30 mouse cellular contexts compared by ENCODE assay signal in genomic region chr2:26993936-26994335, GRCm38 (mm10). TPM values are rescaled to one million over a fixed set of nuclear protein-coding genes. Genes with fewer than 3 reads are reported as not detected.
"Had no signal": no experiment of that assay in that cellular context is flagged by ENCODE, and none has a peak within 500 bp of the region (broad histone marks: within the 10 kb centered on the region; RNA-seq: fewer than 3 reads in every experiment).

No protein-coding gene starts in this region.

- DNase-seq: gastrocnemius, adult 2 months; gastrocnemius, postnatal 10 days; gastrocnemius, postnatal 25 days; heart, adult 18-20 months; heart, postnatal 10 days; heart, postnatal 4 days; kidney, adult 11 months; kidney, adult 2 months; kidney, adult 9 months; kidney, postnatal 10 days; kidney, postnatal 25 days; kidney, postnatal 4 days; left cerebral cortex, postnatal 4 days; liver, embryonic 13.5 days had no signal

- H3K9ac ChIP-seq: heart, embryonic 12.5 days; hindbrain, embryonic 12.5 days; hindbrain, embryonic 14.5 days; limb, embryonic 13.5 days; limb, embryonic 15.5 days; liver, embryonic 13.5 days had no signal

- H3K4me1 ChIP-seq: heart, embryonic 10.5 days; heart, embryonic 12.5 days; hindbrain, embryonic 10.5 days; hindbrain, embryonic 12.5 days; limb, embryonic 13.5 days; limb, embryonic 15.5 days had no signal

- H3K27ac ChIP-seq: gastrocnemius, adult 2 months; heart, embryonic 10.5 days; hindbrain, embryonic 10.5 days; hindbrain, embryonic 12.5 days; hindbrain, embryonic 14.5 days; hindbrain, postnatal 0 days; layer of hippocampus, adult 2 months; limb, embryonic 13.5 days; limb, embryonic 15.5 days; liver, embryonic 13.5 days had no signal

- H3K36me3 ChIP-seq: heart, embryonic 10.5 days; heart, embryonic 12.5 days; hindbrain, embryonic 10.5 days; hindbrain, embryonic 12.5 days; limb, embryonic 13.5 days; limb, embryonic 15.5 days; liver, embryonic 13.5 days had no signal

- H3K9me3 ChIP-seq: heart, embryonic 10.5 days; heart, embryonic 12.5 days; hindbrain, embryonic 10.5 days; hindbrain, embryonic 12.5 days; limb, embryonic 13.5 days; limb, embryonic 15.5 days; liver, embryonic 13.5 days had no signal

- H3K4me3 ChIP-seq: gastrocnemius, adult 2 months; heart, embryonic 10.5 days; heart, embryonic 12.5 days; hindbrain, embryonic 10.5 days; hindbrain, embryonic 12.5 days; layer of hippocampus, adult 2 months; limb, embryonic 13.5 days; limb, embryonic 15.5 days; liver, embryonic 13.5 days had no signal

- ATAC-seq: hindbrain, postnatal 0 days; intestine, embryonic 16.5 days had no signal

- H3K4me2 ChIP-seq: heart, embryonic 12.5 days; hindbrain, embryonic 12.5 days; hindbrain, embryonic 14.5 days; limb, embryonic 13.5 days; limb, embryonic 15.5 days; liver, embryonic 13.5 days had no signal

- H3K27me3 ChIP-seq: heart, embryonic 12.5 days; hindbrain, embryonic 12.5 days; limb, embryonic 13.5 days; limb, embryonic 15.5 days; liver, embryonic 13.5 days had no signal

RNA-seq across cellular contexts. Expression of gene Adamts13, which starts 20.7 kb away (rescaled TPM):
- total RNA-seq: gastrocnemius, adult 2 months; gastrocnemius, postnatal 10 days; gastrocnemius, postnatal 25 days; granulocyte monocyte progenitor cell, adult 5-6 weeks; heart, adult 18-20 months; heart, adult 8-10 months; heart, postnatal 10 days; heart, postnatal 25 days; heart, postnatal 4 days; hindbrain, postnatal 0 days; left cerebral cortex, postnatal 4 days had no signal
- polyA plus RNA-seq: heart, embryonic 12.5 days; heart, embryonic 14.5 days; heart, embryonic 16.5 days; hindbrain, embryonic 10.5 days; hindbrain, embryonic 12.5 days; hindbrain, postnatal 0 days; kidney, embryonic 16.5 days; limb, embryonic 13.5 days; limb, embryonic 15.5 days had no signal

RNA-seq across cellular contexts. Expression of gene Slc2a6, which starts 33.9 kb away (rescaled TPM):
- total RNA-seq: gastrocnemius, adult 2 months had no signal
